Mouse (Mus musculus): ENCODE data around the gene Cnot11. TPM values are rescaled to one million over a fixed set of nuclear protein-coding genes. Genes with fewer than 3 reads are reported as not detected.

Cnot11 gene
- polyA plus RNA-seq, 1 experiment from 2014 or later, result 15.0 TPM

DNA sequence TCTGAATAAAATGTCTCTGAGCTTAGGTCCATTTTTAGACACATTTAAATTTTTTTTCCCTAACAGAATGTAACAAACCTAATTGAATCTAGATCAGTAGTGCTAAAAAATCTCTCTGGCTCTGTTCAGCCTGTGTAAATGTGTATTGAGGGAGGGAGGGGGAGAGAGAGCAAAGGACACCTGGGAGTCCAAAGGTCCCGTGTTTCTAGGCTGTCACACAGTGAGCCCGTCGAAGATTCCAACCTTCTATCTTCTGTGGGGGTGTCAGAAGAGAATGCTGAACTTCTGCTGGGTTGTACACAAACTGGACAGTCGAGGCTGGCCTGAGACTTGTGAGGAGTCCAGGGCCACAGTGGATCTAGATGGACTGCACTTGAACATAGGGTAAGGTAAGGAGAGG lies 57.3 kb downstream of the Cnot11 start:
- no peak for ATAC-seq (replicated peaks)
- Histone ChIP-seq H3K4me3 (no peak overlapping the region), H3K4me2 (no peak overlapping the region), H3K36me3 (replicated peaks) (no peaks in the 10 kb centered on the region), H3K27ac (no peak overlapping the region), H3K4me1 (no peaks in the 10 kb centered on the region), H3K9me3 (no peaks in the 10 kb centered on the region), H3K27me3 (replicated peaks) (no peaks in the 10 kb centered on the region), H3K9ac (no peak overlapping the region)
- 81% methylated on average over 4 of the region's 4 CpGs for WGBS

DNA sequence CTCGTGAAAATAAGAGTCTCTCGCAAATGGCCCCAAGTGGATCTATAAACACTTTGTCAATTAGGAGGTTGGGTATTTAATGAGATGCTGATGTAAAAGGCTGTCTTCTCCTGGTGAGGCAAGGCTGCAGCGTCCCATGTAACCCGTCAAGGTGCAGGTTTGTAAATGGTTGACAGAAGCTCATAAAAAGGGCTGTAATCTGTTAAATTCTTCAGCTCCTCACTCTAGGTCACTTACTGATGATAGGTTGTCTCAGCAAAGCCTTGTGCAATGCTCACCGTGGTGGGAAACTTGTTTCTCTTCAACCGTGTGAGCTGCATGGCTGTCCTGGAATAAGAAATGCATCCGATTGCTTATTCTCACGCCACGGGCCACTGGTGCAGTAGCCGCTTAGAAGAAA lies 59.0 kb downstream of the Cnot11 start:
- Histone ChIP-seq H3K9me3 (no peaks in the 10 kb centered on the region), H3K27me3 (replicated peaks) (no peaks in the 10 kb centered on the region), H3K36me3 (replicated peaks) (no peaks in the 10 kb centered on the region), H3K4me1 (no peaks in the 10 kb centered on the region), H3K4me3 (no peak overlapping the region), H3K4me2 (no peak overlapping the region), H3K27ac (no peak overlapping the region), H3K9ac (no peak overlapping the region)
- WGBS, result 84% methylated on average over 10 of the region's 10 CpGs
- ATAC-seq (replicated peaks), result no peak

Other genes with a start within 250 kb of the Cnot11 start
- gene Rpl31, start 167.2 kb upstream of the Cnot11 start, polyA plus RNA-seq (2015; fragmentation: Nextera tagmentation; extraction: Ambion mirVana), result 250 and 292 TPM in 2 replicates
- 11.0 and 11.3 TPM in 2 replicates for gene Tbc1d8, start 56.2 kb upstream of the Cnot11 start, polyA plus RNA-seq (2015; fragmentation: Nextera tagmentation; extraction: Ambion mirVana)
- gene Rnf149, start 42.4 kb downstream of the Cnot11 start, polyA plus RNA-seq (2015; fragmentation: Nextera tagmentation; extraction: Ambion mirVana), result 22.4 and 25.6 TPM in 2 replicates
- 8.2 and 9.3 TPM in 2 replicates for gene Creg2, start 116.5 kb downstream of the Cnot11 start, polyA plus RNA-seq (2015; fragmentation: Nextera tagmentation; extraction: Ambion mirVana)
- gene Rfx8, start 186.0 kb downstream of the Cnot11 start, polyA plus RNA-seq (2015; fragmentation: Nextera tagmentation; extraction: Ambion mirVana), result 0.31 and 0.32 TPM in 2 replicates